Mouse (Mus musculus) cerebellum, postnatal 4 days (tissue): Measurements from ENCODE around the gene Supt3.
A peak's percentile ranks its signal among the peaks of the same experiment; 100 is the strongest.

Experiments
- DNase-seq, 2 experiments: peaks; one replicate each; pipeline ENCODE4 v3.0.0; 2022; ENCODE audit warnings: low spot score in 2 of 2, mixed read lengths in 1 of 2

Gene Supt3

DNA sequence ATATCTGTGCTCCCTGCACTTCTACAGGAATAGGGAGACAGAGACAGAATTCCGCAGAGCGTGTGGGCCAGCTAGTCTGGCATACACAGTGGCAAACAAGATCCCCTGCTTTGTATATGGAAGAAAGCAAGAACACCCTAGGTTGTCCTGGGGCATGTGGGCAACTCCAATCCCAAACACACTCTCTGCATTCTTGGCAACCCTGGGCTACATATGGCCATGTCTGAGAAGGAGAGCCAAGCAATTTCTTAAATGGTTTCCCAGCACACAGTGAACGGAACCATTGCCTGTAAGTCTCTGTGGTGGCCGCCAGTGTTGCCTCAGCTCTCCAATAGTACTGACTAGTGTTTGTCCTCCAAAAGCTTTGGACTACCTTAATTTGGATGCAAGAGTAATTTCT is 351.7 kb downstream of the Supt3 start:
- no peak for DNase-seq

DNA sequence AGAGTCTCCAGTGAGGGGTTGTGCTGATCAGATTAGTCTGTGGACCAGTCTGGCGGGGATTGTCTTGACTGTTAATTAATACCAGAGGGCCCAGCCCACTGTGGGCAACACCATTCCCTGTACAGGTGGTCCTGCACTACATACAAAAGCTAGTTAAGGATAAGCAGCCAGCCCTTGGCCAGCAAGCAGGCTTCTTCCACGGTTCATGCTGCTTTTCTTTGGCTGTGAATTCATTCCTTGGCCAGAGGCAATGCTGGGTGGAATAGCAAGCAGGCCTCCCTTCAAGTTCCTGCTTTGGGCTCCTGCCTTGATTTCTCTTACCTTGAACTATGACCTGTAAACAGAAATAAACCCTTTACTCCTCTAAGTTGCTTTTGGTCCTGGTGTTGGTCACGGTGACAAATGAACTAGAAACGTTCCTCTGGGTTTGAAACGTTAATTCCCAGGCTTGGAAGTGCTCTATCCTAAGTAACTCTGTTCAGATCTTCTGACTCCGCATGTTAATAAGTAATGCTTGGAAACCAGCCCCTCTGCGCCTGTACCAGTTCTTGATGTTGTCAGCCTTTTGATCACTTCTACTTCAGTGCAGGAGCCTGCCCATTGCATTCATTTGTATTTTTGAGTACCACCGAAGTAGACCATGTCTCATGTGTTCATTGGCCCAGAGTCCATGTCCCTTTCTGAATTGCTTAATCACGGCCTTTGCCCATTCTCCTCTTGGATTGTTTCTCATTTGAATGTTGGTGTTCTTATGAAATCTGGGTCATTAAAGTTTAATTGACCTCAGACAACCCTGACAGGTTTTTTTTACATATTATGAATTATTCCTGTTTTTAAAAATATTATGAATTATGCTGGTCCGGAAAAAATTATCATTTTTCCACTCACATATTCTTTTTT is 356.8 kb downstream of the Supt3 start:
- no peak for DNase-seq

GRCm38 (mm10) chr17:45136491-45136890 is 359.5 kb downstream of the Supt3 start:
- DNase-seq = no peak

DNA sequence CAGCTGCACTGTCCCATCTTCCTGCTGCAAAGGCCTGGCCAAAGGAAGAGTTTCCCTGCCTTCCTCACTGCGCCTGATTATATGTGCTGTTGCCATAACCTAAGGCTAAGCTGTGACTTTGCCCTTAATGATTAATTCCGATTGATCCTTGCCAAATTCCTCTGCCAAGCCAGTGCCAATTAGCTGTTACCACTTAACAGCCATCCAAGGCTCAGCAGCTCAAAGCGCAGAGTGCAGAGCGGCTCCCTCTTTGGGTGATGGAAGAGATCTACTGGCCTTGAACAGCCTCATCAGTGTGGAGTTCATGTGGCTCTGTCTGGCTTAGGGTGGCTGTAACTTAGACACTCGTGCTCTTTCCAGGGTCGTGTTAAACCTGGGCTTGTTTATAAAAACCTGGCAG is 366.1 kb downstream of the Supt3 start:
- DNase-seq = no peak

DNA sequence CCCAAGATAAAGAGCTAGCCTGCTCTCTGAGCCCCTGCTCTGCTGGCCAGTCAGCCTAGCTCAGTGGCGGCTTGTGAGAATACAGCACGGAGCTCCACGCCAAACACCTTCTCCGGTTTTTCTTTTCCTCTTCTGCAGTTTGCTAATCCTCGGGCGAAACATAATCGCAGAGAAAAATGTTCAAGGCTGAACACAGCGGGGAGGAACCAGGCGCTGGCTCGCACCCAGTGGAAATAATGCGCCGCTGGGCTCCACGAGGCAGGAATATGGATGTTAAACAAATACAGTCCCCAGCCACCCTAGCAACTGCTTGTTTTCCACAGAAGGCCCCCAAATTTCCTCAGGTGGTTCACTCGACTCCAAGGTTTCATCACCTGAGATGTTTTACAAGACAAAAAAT is 367.7 kb downstream of the Supt3 start:
- DNase-seq = no peak

DNA sequence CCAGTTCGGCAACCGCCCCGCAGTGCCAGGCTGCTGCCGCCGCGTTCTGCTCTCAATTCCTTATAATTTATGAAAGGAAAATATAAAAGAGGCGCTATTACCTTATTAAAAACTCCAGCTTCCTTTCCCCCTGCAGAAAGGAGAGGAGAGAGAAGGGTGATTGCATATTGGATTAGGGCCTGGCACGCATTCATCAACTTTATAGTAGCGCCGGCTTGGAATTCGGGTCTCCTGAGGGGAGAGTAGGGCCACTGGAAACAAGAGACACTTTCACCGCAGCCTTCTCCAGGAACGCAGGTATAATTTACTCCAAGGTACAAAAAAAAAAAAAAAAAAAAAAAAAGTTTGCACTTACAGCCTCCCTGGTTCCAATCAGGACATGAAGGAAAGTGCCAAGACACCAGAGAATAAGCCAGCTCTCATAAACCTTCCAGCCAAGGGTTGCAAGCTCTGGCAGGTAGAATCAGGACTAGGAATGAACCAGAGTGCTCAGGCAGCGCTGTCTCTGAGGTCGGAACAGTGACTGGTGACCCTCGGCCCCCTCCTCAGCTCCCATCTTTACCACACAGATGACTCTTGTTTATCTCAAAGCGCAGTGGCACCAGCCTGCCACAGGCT is 374.5 kb downstream of the Supt3 start:
- DNase-seq = no peak

- DNase-seq = no peak
Observed at GRCm38 (mm10) chr17:45153721-45154120, 376.8 kb downstream of the Supt3 start.

GRCm38 (mm10) chr17:45158171-45158691 is 381.3 kb downstream of the Supt3 start:
- DNase-seq = peak in 1 of 2 experiments; percentile 23

DNA sequence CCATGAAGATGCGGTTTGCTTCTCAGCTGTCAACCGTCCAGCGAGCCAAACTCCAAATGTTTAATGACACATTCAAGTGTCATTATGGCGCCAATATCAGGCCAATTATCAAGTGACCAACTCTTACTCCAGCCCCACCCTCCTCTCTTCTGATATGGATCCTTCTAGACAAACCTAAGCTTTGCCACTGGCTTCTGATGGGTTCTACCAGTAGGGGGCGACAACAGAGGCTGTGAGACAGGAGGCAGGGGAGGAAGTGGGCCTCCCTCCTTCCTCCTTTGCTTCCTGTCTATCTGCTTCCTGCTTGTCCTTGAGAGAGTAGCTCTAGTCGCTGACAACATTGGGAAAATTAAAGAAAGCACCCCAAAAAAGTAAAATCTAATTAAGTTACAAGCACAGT is 383.7 kb downstream of the Supt3 start:
- DNase-seq = no peak

DNA sequence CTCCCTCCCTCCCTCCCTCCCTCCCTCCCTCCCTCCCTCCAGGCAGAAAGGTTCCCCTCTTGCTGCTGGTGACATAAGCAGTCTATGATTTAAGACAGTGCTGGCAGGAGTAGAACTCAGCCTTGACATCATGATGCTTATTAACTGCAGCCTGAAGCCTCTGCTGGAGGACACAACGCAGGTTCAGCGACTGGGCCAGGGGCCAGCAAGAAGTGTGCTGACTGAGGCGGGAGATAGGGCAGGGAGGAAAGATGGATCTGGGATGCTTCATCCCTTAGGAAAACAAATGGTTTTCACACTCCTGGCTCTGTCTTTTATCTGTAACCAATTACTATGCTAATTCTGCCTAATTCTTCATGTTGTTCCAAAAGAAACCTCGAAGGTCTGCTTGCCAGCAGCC is 388.8 kb downstream of the Supt3 start:
- no peak for DNase-seq
